Mouse (Mus musculus) liver, postnatal 0 days (tissue): Measurements from ENCODE around the gene Flywch1. TPM values are rescaled to one million over a fixed set of nuclear protein-coding genes. Genes with fewer than 3 reads are reported as not detected.

Experiments
- ATAC-seq: fragments of 200-750 bp; cut with Nextera tagmentation; 2 replicates; pipeline ENCODE4 v1.8.0; 2017; ENCODE audit warnings: mild to moderate bottlenecking, moderate library complexity
- DNase-seq: peaks from one replicate; pipeline ENCODE4 v3.0.0-alpha.2; 2016
- H3K27ac ChIP-seq: fragments of 300-500 bp; sonication (generic); 2 replicates; pipeline ENCODE4 v1.5.1; 2014; ENCODE audit warnings: antibody characterized with exemption, moderate library complexity, mild to moderate bottlenecking, low read depth
- H3K27me3 ChIP-seq: fragments of 300-500 bp; sonication (generic); 2 replicates; pipeline ENCODE4 v1.6.1; 2014; ENCODE audit warnings: low read length, control low read depth, mixed read lengths; ENCODE audit not compliant: insufficient read depth
- H3K36me3 ChIP-seq: fragments of 300-500 bp; sonication (generic); replicated peaks from 2 replicates; pipeline ENCODE4 v1.6.1; 2014; ENCODE audit warnings: mild to moderate bottlenecking, control low read depth, low read length, moderate library complexity, mixed read lengths; ENCODE audit not compliant: insufficient read depth
- H3K4me1 ChIP-seq: fragments of 300-500 bp; sonication (generic); 2 replicates; pipeline ENCODE4 v1.6.1; 2014; ENCODE audit warnings: antibody characterized with exemption, mild to moderate bottlenecking, control low read depth; ENCODE audit not compliant: insufficient read depth
- H3K4me2 ChIP-seq: fragments of 300-500 bp; sonication (generic); 2 replicates; pipeline ENCODE4 v1.6.1; 2014; ENCODE audit warnings: low read depth, mild to moderate bottlenecking, low read length, moderate library complexity, mixed read lengths
- H3K4me3 ChIP-seq: fragments of 300-500 bp; sonication (generic); 2 replicates; pipeline ENCODE4 v1.5.1; 2014; ENCODE audit warnings: low read depth, low read length
- H3K9ac ChIP-seq: fragments of 300-500 bp; sonication (generic); replicated peaks from 2 replicates; pipeline ENCODE4 v1.6.1; 2014; ENCODE audit warnings: mild to moderate bottlenecking, moderate library complexity
- H3K9me3 ChIP-seq: fragments of 300-500 bp; sonication (generic); 2 replicates; pipeline ENCODE4 v1.6.1; 2016; ENCODE audit warnings: mild to moderate bottlenecking, control low read depth, low read length, mixed read lengths
- CTCF ChIP-seq: sonication (generic); IDR thresholded peaks from 2 replicates; pipeline ENCODE4 v1.5.1; 2016; ENCODE audit warnings: antibody characterized with exemption, low read depth
- EP300 ChIP-seq: IDR thresholded peaks from 2 replicates; pipeline ENCODE4 v1.6.1; 2016; ENCODE audit warnings: antibody characterized with exemption, low read depth, mild to moderate bottlenecking
- WGBS: fragments of 180-500 bp; shearing (Covaris S2); extraction: QIAGEN DNeasy Blood & Tissue Kit; methylation state at CpG from one replicate; pipeline ENCODE4 v1.1.7; 2014; ENCODE audit not compliant: insufficient replicate concordance; 5-methylcytosine and 5-hydroxymethylcytosine counted together
- polyA plus RNA-seq: library from polyadenylated mRNA; unstranded; fragments of >200 nt; fragmentation: Nextera tagmentation; extraction: Ambion mirVana; gene quantifications from 2 replicates; pipeline ENCODE4 v1.2.1, GENCODE M21; 2015

Flywch1 gene
- polyA plus RNA-seq, 1 experiment from 2014 or later, result 11.9 TPM

- Histone ChIP-seq H3K27ac (no peak overlapping the region), H3K9ac (no peak overlapping the region), H3K4me3 (no peak overlapping the region), H3K36me3 (no peaks in the 10 kb centered on the region), H3K4me2 (no peak overlapping the region), H3K27me3 (peaks cover 84% of the 10 kb centered on the region), H3K4me1 (peaks cover 33% of the 10 kb centered on the region), H3K9me3 (no peaks in the 10 kb centered on the region)
- WGBS, result 63% methylated on average over 12 of the region's 12 CpGs
- no peak for TF ChIP-seq CTCF
- no peak for TF ChIP-seq EP300
- DNase-seq, result no peak
- ATAC-seq, result no peak
These were observed 28.5 kb downstream of the Flywch1 start for GRCm38 (mm10) chr17:23742941-23743340.

- H3K4me1 ChIP-seq, result peaks cover 33% of the 10 kb centered on the region
- peaks cover 89% of the 10 kb centered on the region for H3K27me3 ChIP-seq
- no peaks in the 10 kb centered on the region for H3K36me3 ChIP-seq
- H3K4me3 ChIP-seq, result peak overlapping the region; percentile 10; the same call in 1 of the 2 replicates
- H3K4me2 ChIP-seq, result no peak overlapping the region; the same call in 1 of the 2 replicates
- TF ChIP-seq CTCF (no peak), EP300 (no peak)
- DNase-seq (no peak), ATAC-seq (no peak)
- WGBS, result 8% methylated on average over 42 of the region's 44 CpGs
- H3K9me3 ChIP-seq, result no peaks in the 10 kb centered on the region
- H3K9ac ChIP-seq, result no peak overlapping the region
- H3K27ac ChIP-seq, result no peak overlapping the region
These were observed 29.1 kb downstream of the Flywch1 start for GRCm38 (mm10) chr17:23742210-23742793.

GRCm38 (mm10) chr17:23741359-23742209 is 29.8 kb downstream of the Flywch1 start:
- Histone ChIP-seq H3K36me3 (no peaks in the 10 kb centered on the region), H3K27me3 (peaks cover 84% of the 10 kb centered on the region), H3K4me1 (peaks cover 33% of the 10 kb centered on the region), H3K27ac (no peak overlapping the region), H3K4me2 (no peak overlapping the region), H3K4me3 (no peak overlapping the region), H3K9me3 (no peaks in the 10 kb centered on the region), H3K9ac (no peak overlapping the region)
- no peak for DNase-seq
- ATAC-seq, result no peak
- TF ChIP-seq CTCF (no peak), EP300 (no peak)
- 46% methylated on average over 38 of the region's 38 CpGs for WGBS

DNA sequence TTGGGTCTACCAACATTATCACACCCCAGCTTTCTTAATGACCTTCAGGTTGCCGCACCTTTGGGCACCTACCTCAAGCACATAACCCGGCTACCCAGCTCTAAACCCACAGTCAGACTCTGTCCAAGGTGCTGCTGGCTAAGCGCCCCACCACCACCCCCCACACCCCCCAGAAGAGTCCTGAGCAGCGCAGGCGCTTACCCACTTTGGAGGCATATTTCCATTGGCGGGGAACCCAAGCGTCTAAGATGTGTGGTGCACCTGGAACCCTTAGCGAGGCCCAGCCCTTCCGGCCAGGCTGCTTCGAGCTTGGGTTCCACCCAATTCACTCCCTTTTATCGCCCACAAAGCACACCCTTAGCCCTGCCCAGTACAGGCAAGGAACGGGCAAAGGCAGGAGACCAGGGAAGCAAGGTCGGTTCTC is 30.8 kb downstream of the Flywch1 start, which contains the start of gene Paqr4:
TSS of gene Paqr4 (minus strand) at position 270 of the 424 bp plus-strand sequence.
- ATAC-seq (peak; percentile 67), DNase-seq (no peak)
- Histone ChIP-seq H3K27ac (peak within 1 kb of the TSS; percentile 29), H3K4me3 (peak within 1 kb of the TSS; percentile 65), H3K9me3 (no peaks in the 10 kb centered on the region), H3K4me2 (peak within 1 kb of the TSS; percentile 99), H3K4me1 (peaks cover 26% of the 10 kb centered on the region), H3K36me3 (peaks cover 1% of the 10 kb centered on the region; the same call in 1 of the 2 replicates), H3K27me3 (peaks cover 74% of the 10 kb centered on the region), H3K9ac (peak within 1 kb of the TSS; percentile 71)
- 7% methylated on average over 13 of the region's 13 CpGs for WGBS
- no peak for TF ChIP-seq EP300
- TF ChIP-seq CTCF, result no peak

GRCm38 (mm10) chr17:23740136-23740584 is 31.2 kb downstream of the Flywch1 start:
- Histone ChIP-seq H3K4me1 (peaks cover 24% of the 10 kb centered on the region), H3K27me3 (peaks cover 70% of the 10 kb centered on the region), H3K27ac (peak overlapping the region; percentile 29), H3K36me3 (peaks cover 3% of the 10 kb centered on the region; the same call in 1 of the 2 replicates), H3K9me3 (no peaks in the 10 kb centered on the region), H3K9ac (peak overlapping the region; percentile 71), H3K4me2 (peak overlapping the region; percentile 99), H3K4me3 (peak overlapping the region; percentile 65)
- DNase-seq (peak; percentile 89), ATAC-seq (peak; percentile 90)
- WGBS, result under 1% methylated on average over 43 of the region's 46 CpGs
- TF ChIP-seq EP300, result no peak
- no peak for TF ChIP-seq CTCF
